Mouse (Mus musculus): ENCODE data around the gene Luzp2.

- TF ChIP-seq CTCF (IDR thresholded peaks at IDR 0.05; ENCODE audit: low read depth, low read length), result no peak
- no peak for TF ChIP-seq POLR2A (IDR thresholded peaks at IDR 0.05; ENCODE audit: borderline replicate concordance, low read depth, low read length)
Observed at GRCm38 (mm10) chr7:55189496-55189895, 354.2 kb downstream of the Luzp2 start.

Data from bone marrow macrophage, adult 2 months (primary cell).